Mouse (Mus musculus) cerebellum, postnatal 10 days (tissue): ENCODE measurements around the gene Btbd35f17.
"Not testable (repeated sequence)": the region's sequence is repeated elsewhere in the genome, so short reads cannot be mapped to it uniquely, and the experiment has no call there.

Experiments used
- DNase-seq, 2 experiments: peaks; one replicate each; pipeline ENCODE4 v3.0.0; 2021; ENCODE audit warnings: mixed read lengths in 2 of 2

Gene Btbd35f17

DNA sequence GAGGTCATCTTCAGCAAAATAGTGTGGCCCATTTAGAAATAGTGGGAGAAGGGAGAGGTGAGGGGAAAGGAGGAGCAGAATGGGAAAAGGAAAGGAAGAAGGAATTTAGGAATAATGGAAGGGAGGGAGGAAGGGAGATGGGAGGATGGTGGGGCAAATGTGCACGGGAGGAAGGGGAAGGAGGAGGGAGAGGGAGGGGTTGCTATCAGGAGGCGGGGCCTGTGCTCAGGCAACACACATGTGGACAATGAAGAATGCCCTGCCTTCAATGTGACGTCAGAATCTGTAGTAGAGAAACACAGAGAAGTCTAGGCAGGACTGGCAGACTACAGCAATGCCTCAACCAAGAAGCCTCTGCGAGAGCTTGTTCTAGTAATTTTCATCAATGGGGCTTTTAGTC, at the start of gene Btbd35f17:
Gene Btbd35f17 (plus strand): TSS at position 301 of the 400 bp plus-strand sequence.
- DNase-seq = not testable (repeated sequence)
